Mouse (Mus musculus) inflammation-experienced regulatory T-cells, adult 6 months (primary cell): ENCODE measurements around the gene Plekhg1. TPM values are rescaled to one million over a fixed set of nuclear protein-coding genes. Genes with fewer than 3 reads are reported as not detected.

ENCODE experiments used
- ATAC-seq: one replicate; pipeline ENCODE4 v1.8.0; 2017
- polyA plus RNA-seq, 3 experiments: library from polyadenylated mRNA; unstranded; fragments of 100-300 nt; shearing (Covaris generic); gene quantifications; one replicate each; pipeline ENCODE4 v1.2.1; 2017

Gene Plekhg1
- polyA plus RNA-seq, 3 experiments from 2014 or later = 0.19 TPM; not detected in 2

GRCm38 (mm10) chr10:3743069-3743468 lies 2.9 kb downstream of the Plekhg1 start:
- ATAC-seq = no peak

DNA sequence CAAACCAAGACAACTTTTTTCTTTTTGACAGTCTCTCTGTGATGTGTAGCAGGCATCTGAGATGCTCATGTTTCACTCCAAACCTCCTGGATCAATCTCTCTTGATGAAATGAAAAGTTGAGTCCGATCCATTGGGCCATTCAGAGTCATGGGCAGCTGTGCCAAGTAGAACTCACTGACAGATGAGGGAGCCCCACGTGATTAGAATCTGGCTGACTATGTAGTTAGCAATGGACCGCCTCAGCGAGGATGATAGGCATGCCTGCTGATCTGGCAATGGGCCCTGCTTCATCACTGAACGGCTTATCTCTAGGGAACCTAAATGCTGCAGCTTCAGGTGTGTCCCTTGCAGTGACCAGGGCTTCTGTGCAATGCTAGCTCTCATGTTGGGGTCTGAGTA lies 3.7 kb downstream of the Plekhg1 start:
- no peak for ATAC-seq

GRCm38 (mm10) chr10:3746794-3747518 lies 6.8 kb downstream of the Plekhg1 start:
- ATAC-seq = no peak

GRCm38 (mm10) chr10:3749580-3749979 lies 9.4 kb downstream of the Plekhg1 start:
- ATAC-seq = no peak

DNA sequence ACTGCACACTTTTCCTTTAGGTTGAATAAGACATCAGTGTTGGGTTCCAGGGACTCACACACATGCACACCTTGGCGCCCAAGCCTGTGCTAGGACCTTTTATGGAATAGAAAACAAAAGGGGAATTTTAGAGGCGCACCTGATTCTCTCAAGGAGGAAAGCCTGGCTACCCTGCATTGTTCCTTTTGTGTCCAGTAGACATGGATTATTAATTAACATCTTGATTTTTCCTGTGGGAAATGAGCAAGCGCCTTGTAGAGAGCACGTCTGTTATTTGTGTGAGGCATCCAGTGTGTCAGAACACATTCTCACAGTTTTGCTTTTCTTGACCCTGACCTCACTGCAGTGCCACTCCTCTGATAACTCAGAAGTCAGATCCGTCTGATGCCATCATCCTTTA lies 21.8 kb downstream of the Plekhg1 start:
- no peak for ATAC-seq

DNA sequence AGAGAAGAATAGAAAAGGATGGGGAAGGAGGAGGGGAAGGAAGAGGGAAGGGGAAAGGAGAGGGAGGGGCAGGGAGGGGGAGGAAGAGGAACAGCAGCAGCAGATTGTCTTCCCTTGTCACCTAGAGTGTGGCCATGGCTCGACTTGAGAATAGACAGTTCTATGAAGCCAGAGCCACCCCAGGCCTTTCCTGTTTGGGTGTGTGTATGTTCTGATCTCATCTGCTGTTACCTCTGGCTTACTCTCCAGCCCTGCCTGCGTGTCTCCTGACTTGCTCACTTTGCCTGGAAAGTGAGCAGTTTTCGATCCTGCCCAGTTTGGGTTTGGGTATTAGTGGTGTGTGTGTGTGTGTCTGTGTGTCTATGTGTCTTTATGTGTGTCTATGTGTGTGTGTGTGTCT lies 23.0 kb downstream of the Plekhg1 start:
- ATAC-seq = no peak

GRCm38 (mm10) chr10:3769131-3769530 lies 29.0 kb downstream of the Plekhg1 start:
- no peak for ATAC-seq

DNA sequence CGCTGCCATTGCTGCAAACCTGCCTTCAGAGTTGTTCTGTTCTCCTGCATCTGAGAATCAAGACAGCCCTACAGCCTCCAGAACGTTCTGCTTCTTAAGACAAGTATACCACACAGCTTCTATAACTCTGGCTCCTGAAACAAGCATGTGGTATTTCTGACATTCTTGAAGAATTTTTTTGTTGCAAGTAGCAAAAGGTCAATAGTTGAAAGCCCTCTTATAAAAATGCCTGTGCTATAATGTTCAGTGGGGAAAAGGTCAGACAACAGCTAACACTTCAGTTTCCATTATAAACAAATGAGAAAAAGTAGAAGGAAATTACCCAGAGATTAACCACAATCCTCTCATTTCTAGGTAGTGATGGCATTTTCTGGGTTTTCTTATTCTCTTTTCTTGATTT lies 34.2 kb downstream of the Plekhg1 start:
- ATAC-seq = no peak

GRCm38 (mm10) chr10:3776761-3777160 lies 36.6 kb downstream of the Plekhg1 start:
- no peak for ATAC-seq

GRCm38 (mm10) chr10:3785362-3785761 lies 45.2 kb downstream of the Plekhg1 start:
- no peak for ATAC-seq

- ATAC-seq = no peak
Observed at GRCm38 (mm10) chr10:3786531-3786930, 46.4 kb downstream of the Plekhg1 start.

GRCm38 (mm10) chr10:3787006-3787405 lies 46.8 kb downstream of the Plekhg1 start:
- ATAC-seq = no peak

DNA sequence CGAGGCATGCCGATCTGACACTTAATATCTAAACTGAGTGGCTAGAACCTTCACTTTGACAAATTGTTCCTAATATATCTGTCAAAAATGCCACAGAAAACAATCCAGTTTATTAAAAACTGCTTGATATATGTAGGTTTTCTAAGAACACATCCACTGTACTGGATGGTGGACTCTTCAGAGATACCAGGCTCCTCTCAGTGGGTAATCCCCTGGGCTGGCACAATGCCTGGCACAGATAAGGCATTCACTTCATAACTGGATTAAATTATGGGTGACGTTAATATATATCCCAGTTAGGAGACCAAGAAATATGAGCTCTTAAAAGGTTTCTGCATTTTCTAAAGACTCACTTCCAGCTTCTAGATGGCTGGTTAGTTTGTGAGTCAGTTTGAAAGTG lies 53.7 kb downstream of the Plekhg1 start:
- no peak for ATAC-seq

- no peak for ATAC-seq
Observed at GRCm38 (mm10) chr10:3799455-3799854, 59.3 kb downstream of the Plekhg1 start.

DNA sequence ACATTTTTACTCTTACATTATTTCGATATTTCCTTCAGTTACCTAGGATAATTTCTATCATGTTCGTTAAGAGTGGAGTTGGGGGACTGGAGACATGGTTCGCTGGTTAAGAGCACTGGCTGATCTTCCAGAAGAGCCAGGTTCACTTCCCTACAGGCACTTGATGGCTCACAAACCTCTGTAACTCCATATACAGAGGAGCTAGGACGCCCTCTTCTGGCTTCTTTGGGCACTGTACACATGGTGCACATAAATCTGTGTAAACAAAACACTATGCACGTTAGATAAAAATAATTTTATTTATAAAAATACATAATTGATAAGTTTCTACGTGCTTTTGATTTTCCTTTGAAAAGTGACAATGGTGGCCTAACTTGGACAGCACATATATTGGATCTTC lies 61.1 kb downstream of the Plekhg1 start:
- ATAC-seq = no peak

DNA sequence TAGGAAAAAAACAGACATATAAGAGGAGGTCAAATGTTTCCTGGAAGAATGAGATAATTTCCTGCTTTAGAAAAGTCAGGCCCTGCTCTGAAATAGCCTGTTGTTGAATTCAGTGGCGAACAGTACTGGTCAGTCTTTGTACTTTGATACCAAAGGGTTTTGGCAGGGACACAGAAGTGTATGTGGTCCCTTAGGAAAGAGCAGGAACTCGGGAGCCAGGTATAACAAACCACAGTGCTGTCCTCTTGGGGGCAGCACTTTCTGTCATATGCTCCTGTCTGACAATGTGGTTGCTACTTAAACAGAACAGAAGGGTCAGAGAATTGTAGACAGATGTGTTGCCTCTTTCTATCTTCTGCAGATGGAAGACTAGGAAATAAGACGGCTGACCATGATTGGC lies 65.2 kb downstream of the Plekhg1 start:
- ATAC-seq = no peak

DNA sequence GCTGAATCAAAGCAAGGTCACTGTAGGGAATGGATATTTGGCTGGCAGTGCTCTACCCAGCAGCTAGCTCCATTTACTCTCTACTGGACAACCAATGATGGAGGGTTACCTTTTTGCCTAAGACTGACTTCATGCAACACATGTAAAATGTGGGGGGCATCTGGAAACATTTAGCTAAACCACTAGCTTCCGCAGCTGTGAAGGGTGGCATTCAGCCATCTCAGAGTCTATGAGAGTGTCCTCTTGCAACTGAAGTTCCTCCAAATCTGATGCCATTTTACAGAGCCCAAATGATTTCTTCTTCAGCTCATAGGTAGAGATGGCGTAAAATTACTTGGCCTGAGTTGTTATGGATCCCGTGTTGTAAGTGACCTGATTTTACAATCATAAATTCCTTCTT lies 67.8 kb downstream of the Plekhg1 start:
- no peak for ATAC-seq

DNA sequence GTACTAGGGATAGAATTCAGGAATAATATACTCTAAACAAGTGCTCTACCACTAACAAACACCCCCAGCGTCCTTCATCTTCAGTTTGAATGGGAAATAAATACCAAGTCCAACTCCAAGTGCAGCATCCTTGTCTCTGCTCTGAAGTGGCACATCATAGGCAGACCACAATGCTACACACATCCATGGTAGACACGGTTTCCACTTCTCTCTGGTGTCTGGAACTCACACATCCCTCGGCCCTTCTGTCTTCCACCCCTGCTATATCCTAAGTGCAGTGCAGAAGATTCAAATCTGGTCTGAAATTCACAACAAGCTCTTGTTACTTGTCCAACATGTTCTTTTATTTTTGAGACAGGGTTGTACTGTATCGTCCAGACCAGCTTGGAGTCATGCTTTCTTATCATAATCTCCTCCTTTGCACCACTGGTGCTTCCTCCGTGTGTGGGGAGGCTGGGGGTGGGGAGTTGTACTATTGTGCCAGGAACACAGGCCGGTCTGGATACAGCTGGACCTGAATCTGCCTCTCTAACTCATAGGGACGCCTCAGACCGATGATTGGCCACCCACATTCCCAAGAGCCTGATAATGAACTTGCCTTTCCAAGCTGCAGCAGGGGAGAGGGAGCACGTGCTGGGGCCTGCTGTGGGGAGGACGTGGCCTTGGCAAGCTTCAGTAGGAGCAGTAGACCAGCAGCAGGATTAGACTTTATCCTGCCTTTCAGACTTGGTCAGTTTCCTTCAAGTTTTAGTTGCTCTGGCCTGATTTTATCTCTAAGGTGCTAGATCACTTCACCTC lies 70.5 kb downstream of the Plekhg1 start:
- ATAC-seq = no peak

GRCm38 (mm10) chr10:3818940-3819701 lies 79.0 kb downstream of the Plekhg1 start:
- no peak for ATAC-seq

DNA sequence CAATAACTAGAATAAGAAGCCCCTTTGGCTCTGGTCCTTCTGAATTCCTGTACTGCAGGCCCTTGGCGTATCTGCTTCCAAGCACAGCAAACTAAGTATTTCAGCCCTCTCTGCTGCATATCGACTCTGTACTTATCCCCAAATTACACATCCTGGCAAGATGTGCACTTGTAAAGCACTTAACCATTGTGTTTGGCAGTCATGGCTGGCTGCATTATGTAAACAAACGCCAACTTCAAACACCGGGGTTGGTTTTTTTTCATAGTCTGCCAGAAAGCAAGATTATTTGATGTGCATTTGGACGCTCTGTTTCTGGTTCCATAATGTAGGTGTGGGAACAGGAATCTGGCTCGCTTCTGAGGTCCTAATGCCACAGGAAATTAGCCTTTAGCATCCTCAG lies 83.7 kb downstream of the Plekhg1 start:
- no peak for ATAC-seq

- no peak for ATAC-seq
Observed at GRCm38 (mm10) chr10:3826043-3826442, 85.9 kb downstream of the Plekhg1 start.

GRCm38 (mm10) chr10:3827368-3827767 lies 87.2 kb downstream of the Plekhg1 start:
- ATAC-seq = no peak

DNA sequence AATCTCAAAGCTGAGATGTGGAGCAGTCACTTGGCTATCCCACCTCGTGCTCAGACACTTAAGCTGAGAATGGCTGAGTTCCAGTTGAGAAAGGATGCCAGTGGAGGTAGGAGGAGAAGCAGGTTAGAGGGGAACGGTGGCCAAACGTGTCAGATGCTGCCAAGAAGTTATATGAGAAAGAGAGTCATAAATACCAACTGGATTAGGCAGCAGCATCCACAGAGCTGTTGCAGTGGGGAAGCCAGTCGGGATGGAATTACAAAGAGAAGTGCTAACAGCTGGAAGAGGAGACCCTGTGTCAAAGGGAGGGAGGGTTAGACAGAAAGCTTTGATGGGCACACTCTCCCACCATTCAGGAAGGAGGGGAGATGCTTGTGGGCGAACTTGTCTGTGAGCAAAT lies 89.3 kb downstream of the Plekhg1 start:
- ATAC-seq = no peak
